Mouse (Mus musculus): ENCODE results near the gene Cbl. TPM values are rescaled to one million over a fixed set of nuclear protein-coding genes. Genes with fewer than 3 reads are reported as not detected.

Cbl gene
- polyA plus RNA-seq, 1 experiment from 2014 or later = 5.8 TPM

DNA sequence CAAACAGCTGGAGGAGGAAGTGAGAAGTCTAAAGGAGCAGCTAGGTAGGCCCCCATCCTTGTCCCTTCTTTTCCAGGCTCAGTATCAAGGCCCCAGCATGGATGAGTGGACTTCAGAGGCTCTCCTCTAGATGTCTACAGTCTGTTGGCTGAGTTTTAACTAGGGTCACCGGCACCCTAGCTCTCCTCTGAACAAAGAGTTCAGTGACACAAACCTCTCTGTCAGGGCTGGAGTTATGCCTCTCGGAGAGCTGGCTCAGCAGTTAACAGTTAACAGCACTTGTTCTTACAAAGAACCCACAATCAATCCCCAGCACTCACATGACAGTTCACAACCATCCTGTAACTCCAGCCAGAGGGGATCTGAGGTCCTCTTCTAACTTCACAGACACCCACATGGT is 9.8 kb upstream of the Cbl start:
- ATAC-seq = no peak
- 55% methylated on average over 2 of the region's 2 CpGs for WGBS
- H3K27ac ChIP-seq (ENCODE audit: low read depth, low read length) = no peak overlapping the region
- H3K4me1 ChIP-seq (replicated peaks; ENCODE audit: control insufficient read depth, insufficient read depth, low read length) = no peaks in the 10 kb centered on the region
- H3K27me3 ChIP-seq (replicated peaks; ENCODE audit: control insufficient read depth, insufficient read depth, low read length) = no peaks in the 10 kb centered on the region
- no peak overlapping the region for H3K4me3 ChIP-seq (ENCODE audit: low read depth, low read length)
- no peak overlapping the region for H3K4me2 ChIP-seq (replicated peaks; ENCODE audit: low read depth)
- no peaks in the 10 kb centered on the region for H3K9me3 ChIP-seq (ENCODE audit: control insufficient read depth)
- TF ChIP-seq CTCF (IDR thresholded peaks at IDR 0.05; ENCODE audit: low read depth) = no peak
- H3K36me3 ChIP-seq (ENCODE audit: control insufficient read depth, insufficient read depth) = no peaks in the 10 kb centered on the region
- no peak overlapping the region for H3K9ac ChIP-seq (ENCODE audit: low read depth, low read length)

DNA sequence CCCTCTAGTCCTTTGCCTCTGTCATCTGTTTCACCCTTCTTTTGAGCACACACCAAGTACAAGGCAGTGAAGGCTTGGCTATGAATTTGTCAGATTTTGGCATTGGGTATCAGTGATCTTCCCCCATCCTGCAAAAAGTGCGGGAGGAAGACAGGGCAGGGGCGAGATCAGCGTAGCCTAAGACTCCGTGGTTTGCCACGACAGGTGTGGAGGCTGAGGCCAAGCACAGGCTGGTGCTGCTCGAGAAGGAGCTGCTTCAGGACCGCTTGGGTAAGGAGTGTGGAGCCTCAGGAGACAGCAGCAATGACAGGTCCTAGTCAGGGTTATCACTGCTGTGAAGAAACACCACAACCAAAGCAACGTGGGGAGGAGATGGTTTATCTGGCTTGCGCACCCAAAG is 7.6 kb upstream of the Cbl start:
- WGBS = 62% methylated on average over 9 of the region's 9 CpGs
- Histone ChIP-seq H3K9me3 (ENCODE audit: control insufficient read depth) (no peaks in the 10 kb centered on the region), H3K27me3 (replicated peaks; ENCODE audit: control insufficient read depth, insufficient read depth, low read length) (no peaks in the 10 kb centered on the region), H3K4me3 (ENCODE audit: low read depth, low read length) (no peak overlapping the region), H3K27ac (ENCODE audit: low read depth, low read length) (no peak overlapping the region), H3K4me2 (replicated peaks; ENCODE audit: low read depth) (no peak overlapping the region), H3K4me1 (replicated peaks; ENCODE audit: control insufficient read depth, insufficient read depth, low read length) (no peaks in the 10 kb centered on the region), H3K9ac (ENCODE audit: low read depth, low read length) (no peak overlapping the region), H3K36me3 (ENCODE audit: control insufficient read depth, insufficient read depth) (no peaks in the 10 kb centered on the region)
- TF ChIP-seq CTCF (IDR thresholded peaks at IDR 0.05; ENCODE audit: low read depth) = no peak
- ATAC-seq = no peak

DNA sequence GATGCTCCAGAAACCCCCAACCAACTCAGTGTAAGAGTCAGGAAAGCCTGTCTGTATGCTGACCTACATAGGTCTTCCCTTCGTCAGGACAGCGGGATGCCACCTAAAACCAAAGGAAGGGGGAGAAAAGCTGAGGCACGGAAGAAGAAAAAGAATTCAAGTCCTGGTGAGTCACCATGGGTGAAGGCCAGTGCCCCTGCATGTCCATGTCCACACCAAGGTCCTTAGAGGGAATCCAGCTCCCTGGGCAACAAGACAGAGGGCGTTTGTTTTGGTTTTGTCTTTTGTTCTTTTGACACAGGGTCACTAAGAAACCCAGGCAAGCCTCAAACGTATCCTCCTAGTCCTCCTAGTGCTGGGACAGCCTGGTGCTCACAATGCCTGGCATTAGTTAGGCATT is 7.1 kb upstream of the Cbl start:
- Histone ChIP-seq H3K4me1 (replicated peaks; ENCODE audit: control insufficient read depth, insufficient read depth, low read length) (no peaks in the 10 kb centered on the region), H3K4me3 (ENCODE audit: low read depth, low read length) (no peak overlapping the region), H3K4me2 (replicated peaks; ENCODE audit: low read depth) (no peak overlapping the region), H3K9ac (ENCODE audit: low read depth, low read length) (no peak overlapping the region), H3K9me3 (ENCODE audit: control insufficient read depth) (no peaks in the 10 kb centered on the region), H3K27ac (ENCODE audit: low read depth, low read length) (no peak overlapping the region), H3K36me3 (ENCODE audit: control insufficient read depth, insufficient read depth) (no peaks in the 10 kb centered on the region), H3K27me3 (replicated peaks; ENCODE audit: control insufficient read depth, insufficient read depth, low read length) (no peaks in the 10 kb centered on the region)
- no peak for TF ChIP-seq CTCF (IDR thresholded peaks at IDR 0.05; ENCODE audit: low read depth)
- WGBS = 68% methylated on average over 5 of the region's 5 CpGs
- no peak for ATAC-seq

DNA sequence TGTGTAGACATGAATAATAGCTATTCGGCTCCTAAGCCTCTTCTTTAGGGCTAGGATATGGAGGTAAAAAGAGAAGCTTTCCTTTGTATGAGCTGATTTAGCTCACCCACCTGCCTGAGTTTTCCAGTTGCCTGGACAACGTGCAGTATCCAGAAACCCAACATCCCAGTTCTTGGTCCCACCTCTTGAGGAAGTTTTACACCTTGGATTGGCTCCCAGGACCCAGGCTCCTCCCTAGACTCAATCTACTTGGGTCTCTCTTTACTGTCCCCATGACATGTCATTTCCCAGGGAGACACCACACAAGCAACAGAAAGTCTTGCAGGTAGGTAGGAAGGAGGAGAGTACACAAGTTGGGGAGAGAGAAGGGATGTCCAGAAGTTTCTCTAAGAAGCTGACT is 6.5 kb upstream of the Cbl start, which contains the start of gene Ccdc153:
TSS of gene Ccdc153 (plus strand) at position 278 of the 400 bp plus-strand sequence.
- Histone ChIP-seq H3K27me3 (replicated peaks; ENCODE audit: control insufficient read depth, insufficient read depth, low read length) (no peaks in the 10 kb centered on the region), H3K9me3 (ENCODE audit: control insufficient read depth) (no peaks in the 10 kb centered on the region), H3K4me2 (replicated peaks; ENCODE audit: low read depth) (no peak within 1 kb of the TSS), H3K9ac (ENCODE audit: low read depth, low read length) (no peak within 1 kb of the TSS), H3K27ac (ENCODE audit: low read depth, low read length) (no peak within 1 kb of the TSS), H3K4me1 (replicated peaks; ENCODE audit: control insufficient read depth, insufficient read depth, low read length) (no peaks in the 10 kb centered on the region), H3K36me3 (ENCODE audit: control insufficient read depth, insufficient read depth) (no peaks in the 10 kb centered on the region), H3K4me3 (ENCODE audit: low read depth, low read length) (no peak within 1 kb of the TSS)
- WGBS = 53% methylated on average over 2 of the region's 2 CpGs
- no peak for TF ChIP-seq CTCF (IDR thresholded peaks at IDR 0.05; ENCODE audit: low read depth)
- ATAC-seq = no peak

DNA sequence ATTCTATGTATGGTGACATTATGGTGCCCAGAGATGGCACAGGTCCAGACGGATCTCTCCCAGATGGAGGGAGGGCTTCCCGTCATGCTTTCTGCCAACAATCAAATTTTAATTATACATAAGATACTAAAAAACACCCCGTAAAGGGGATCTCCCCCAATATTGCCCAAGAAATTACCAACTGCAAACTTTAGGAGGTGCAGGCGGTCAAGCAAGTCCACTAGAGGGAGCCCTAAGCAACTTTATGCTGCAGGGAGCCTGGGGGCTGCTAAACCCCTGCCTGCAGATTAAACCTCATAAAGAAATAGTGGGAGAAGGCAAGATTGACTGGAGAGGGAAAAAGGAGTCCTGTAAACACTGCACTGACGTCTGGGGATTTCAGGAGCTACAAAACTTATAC is 5.6 kb upstream of the Cbl start:
- peak; percentile 83 for TF ChIP-seq CTCF (IDR thresholded peaks at IDR 0.05; ENCODE audit: low read depth)
- Histone ChIP-seq H3K4me2 (replicated peaks; ENCODE audit: low read depth) (no peak overlapping the region), H3K27me3 (replicated peaks; ENCODE audit: control insufficient read depth, insufficient read depth, low read length) (no peaks in the 10 kb centered on the region), H3K4me3 (ENCODE audit: low read depth, low read length) (no peak overlapping the region), H3K9me3 (ENCODE audit: control insufficient read depth) (no peaks in the 10 kb centered on the region), H3K36me3 (ENCODE audit: control insufficient read depth, insufficient read depth) (no peaks in the 10 kb centered on the region), H3K27ac (ENCODE audit: low read depth, low read length) (no peak overlapping the region), H3K9ac (ENCODE audit: low read depth, low read length) (no peak overlapping the region), H3K4me1 (replicated peaks; ENCODE audit: control insufficient read depth, insufficient read depth, low read length) (no peaks in the 10 kb centered on the region)
- 7% methylated on average over 5 of the region's 5 CpGs for whole genome bisulfite sequencing
- ATAC-seq = no peak

DNA sequence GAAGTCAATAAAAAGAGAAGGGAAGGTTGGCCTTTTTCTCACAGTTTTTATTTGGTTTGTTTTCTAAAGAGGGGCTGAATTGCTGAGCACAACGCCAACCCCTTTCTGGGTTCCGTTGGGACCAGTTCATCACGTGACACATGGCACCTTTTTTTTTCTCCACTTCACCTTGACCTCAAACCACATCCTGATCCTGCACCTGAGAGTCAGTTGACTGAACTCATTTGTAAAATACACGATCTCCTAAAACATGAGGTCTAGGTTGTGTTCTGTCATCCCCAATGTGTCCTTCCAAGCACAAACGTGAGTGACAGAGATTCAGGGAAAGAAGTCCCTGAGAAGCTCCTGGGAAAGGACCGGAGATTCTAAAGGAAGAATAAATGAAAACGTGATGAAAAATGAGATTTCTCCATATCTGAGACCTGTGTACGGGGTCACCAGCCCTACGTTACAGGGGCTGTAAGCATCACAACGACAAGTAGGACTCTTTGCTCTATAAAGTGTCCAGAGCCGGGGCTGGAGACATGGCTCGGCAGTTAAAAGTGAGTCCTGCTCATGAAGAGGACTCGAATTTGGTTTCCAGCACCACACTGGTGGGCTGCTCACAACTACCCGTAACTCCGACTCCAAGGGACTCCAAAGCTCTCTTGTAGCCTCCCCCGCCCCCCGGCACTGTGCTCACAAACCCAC is 4.8 kb upstream of the Cbl start:
- Histone ChIP-seq H3K4me3 (ENCODE audit: low read depth, low read length) (no peak overlapping the region), H3K4me1 (replicated peaks; ENCODE audit: control insufficient read depth, insufficient read depth, low read length) (no peaks in the 10 kb centered on the region), H3K27ac (ENCODE audit: low read depth, low read length) (no peak overlapping the region), H3K4me2 (replicated peaks; ENCODE audit: low read depth) (no peak overlapping the region), H3K36me3 (ENCODE audit: control insufficient read depth, insufficient read depth) (no peaks in the 10 kb centered on the region), H3K9ac (ENCODE audit: low read depth, low read length) (no peak overlapping the region), H3K9me3 (ENCODE audit: control insufficient read depth) (no peaks in the 10 kb centered on the region), H3K27me3 (replicated peaks; ENCODE audit: control insufficient read depth, insufficient read depth, low read length) (no peaks in the 10 kb centered on the region)
- ATAC-seq = no peak
- TF ChIP-seq CTCF (IDR thresholded peaks at IDR 0.05; ENCODE audit: low read depth) = no peak
- 79% methylated on average over 17 of the region's 17 CpGs for WGBS

Measured in intestine, postnatal 0 days (tissue).